Mouse (Mus musculus): ENCODE data around the gene Olfr141.

Gene Olfr141

DNA sequence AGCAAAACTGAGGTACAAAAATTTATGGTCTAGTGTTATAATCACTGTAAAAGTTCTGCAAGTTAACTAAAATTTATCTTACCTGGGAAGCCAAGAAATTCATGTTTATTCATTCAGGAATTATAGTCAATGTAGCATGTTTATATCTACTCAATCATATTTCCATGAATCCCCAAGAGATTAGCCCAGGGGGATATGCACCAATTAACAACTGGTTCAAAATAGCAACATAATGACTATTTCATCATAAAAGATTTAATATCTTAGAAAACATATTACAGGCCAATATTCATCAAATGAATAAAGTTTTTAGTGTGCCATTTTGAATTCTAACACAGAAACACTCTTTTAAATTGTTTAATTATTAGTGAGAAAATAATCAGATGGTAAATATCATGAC is at the start of gene Olfr141:
TSS of gene Olfr141 (minus strand) at position 101 of the 400 bp plus-strand sequence.
- no peak for DNase-seq

DNA sequence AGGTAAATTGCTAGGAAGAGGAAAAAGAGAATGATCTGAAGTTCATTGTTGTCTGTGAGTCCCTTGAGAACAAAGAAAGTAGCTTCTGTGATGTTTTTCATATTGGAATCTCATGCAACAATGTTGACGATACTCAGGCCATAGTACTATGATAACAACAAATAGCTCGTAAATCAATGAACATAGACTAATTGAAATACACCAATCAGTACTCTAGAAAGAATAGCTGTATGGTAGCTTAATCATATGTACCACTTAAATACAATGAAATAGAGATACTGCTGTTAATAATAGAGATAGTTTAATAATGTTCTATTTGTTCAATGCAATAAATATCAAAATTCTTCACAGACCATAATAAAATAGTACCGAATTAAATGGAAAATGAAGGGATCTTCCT is 41.8 kb upstream of the Olfr141 start, which contains the start of gene Olfr1095:
TSS of gene Olfr1095 (minus strand) at position 101 of the 400 bp plus-strand sequence.
- no peak for DNase-seq

DNA sequence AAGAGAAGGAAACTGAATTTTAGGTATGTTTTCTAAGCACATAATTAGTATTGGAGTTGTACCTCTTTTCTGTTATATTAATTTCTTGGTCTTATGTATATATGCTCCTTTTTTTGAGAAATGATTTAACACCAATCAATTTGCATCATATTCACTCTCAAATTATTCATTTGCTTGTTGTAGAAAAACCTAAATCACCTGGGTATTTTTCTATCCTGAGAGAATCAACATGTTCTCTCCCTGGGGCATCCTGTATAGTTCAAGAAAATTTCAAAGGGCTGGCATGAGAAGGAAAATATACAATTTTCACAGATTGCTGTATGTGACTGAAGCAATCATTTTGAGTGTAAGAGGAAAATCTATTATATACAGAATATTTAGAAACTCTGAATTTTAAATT is 14.5 kb upstream of the Olfr141 start, which contains the start of gene Olfr1094:
TSS of gene Olfr1094 (plus strand) at position 301 of the 400 bp plus-strand sequence.
- no peak for DNase-seq

DNA sequence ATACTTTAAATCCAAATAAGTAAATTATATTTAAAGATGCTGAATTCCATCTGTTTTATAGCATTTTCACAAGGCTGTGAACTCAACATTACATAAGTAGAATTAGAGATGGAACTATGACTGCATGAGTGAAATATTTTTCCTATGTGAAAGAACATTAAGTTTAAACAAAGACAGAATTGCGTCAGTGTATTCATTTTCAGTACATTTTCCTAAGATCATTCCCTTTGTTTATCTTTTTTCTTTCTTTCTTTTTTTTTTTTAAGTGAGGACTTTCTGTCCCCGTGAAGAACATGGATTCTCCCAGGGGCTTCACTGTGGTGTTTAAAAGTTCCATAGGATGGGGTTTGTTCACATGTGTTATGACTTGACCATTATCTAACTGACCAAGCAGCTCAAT is 27.6 kb downstream of the Olfr141 start, which contains the start of gene Olfr1093:
TSS of gene Olfr1093 (plus strand) at position 301 of the 400 bp plus-strand sequence.
- no peak for DNase-seq

DNA sequence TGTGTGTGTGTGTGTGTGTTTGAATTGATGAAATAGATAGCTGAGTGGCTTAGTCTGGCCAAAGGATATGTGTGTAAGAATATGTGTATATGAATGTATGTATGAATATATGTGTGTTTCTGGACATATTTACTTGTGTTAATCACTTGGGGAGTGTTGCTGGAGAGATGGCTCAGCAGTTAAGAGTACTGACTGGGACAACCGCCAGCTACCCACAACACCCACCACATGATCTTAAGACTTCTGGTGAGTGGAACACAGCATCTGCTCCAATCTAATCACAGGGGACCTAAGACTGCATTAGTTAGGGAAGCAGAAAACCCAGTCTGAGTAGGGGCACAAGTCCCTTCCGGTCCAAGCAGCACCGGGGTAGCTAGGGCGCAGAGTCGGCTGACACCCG is 48.8 kb downstream of the Olfr141 start:
- no peak for DNase-seq

DNA sequence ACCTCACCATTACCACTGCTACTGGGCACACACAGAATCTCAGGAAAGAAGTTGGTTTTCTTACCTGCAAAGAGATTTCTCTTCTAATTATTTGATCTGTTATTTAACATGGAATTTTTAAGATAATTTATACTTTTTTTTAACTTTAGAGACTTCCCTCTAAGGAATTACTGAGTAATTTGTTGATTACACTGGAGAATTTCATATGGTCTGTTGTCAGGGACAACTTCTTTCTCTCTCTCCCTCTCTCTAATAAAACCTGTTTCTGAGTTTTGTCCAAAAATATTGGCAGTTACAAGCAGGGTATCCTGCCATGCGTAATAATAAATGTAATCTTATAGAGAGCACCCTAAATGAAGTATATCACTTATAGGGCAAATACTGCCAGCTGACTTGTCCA is 50.9 kb downstream of the Olfr141 start, which contains the start of gene Olfr1090:
TSS of gene Olfr1090 (minus strand) at position 101 of the 400 bp plus-strand sequence.
- DNase-seq = no peak

Data from lung, postnatal 14 days (tissue).